Mouse (Mus musculus) natural killer cell, adult 2 months (primary cell): Measurements from ENCODE around the gene Tpcn2.

Source experiments
- DNase-seq, 2 experiments: peaks; one replicate each; pipeline ENCODE4 v3.0.0; 2022; ENCODE audit warnings: low spot score in 2 of 2

The Tpcn2 gene

DNA sequence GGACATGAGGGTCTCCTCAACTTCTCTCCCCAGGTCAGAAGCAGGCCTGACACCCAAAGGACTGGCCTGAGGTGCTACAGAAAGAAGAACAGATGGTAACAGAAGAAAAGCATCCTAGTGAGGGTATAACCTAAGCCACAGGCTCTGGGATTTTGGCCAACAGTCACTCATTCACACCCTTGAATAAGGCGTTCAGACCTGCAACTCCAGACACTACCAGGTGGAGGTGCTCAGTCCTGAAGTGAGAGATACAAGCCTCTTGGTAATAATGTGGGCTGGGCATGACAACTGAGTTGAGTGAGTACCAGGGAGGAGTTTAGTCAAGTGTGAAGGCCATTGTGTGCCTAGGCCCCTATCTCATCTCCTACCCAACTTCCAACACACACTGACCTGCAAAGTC lies 129.7 kb downstream of the Tpcn2 start:
- DNase-seq: no peak

DNA sequence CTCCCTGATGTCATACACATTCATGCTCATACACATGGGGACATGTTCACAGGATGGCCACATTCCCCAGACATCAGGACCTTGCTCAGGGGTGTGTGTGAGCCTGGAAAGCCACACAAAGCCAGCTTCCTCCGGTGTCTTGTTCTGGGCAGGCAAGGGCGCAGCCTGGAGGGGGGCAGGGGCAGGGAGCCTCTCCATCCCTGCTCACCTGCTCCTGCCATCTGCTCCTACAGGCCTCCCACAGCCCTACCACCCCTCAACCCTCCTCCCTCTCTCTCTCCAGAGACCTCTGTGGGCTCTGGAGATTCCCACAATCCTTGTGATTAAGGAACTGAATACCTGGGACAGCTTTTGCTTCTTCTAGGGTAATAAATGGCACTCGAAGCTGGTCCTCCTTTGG lies 132.0 kb downstream of the Tpcn2 start:
- no peak for DNase-seq

DNA sequence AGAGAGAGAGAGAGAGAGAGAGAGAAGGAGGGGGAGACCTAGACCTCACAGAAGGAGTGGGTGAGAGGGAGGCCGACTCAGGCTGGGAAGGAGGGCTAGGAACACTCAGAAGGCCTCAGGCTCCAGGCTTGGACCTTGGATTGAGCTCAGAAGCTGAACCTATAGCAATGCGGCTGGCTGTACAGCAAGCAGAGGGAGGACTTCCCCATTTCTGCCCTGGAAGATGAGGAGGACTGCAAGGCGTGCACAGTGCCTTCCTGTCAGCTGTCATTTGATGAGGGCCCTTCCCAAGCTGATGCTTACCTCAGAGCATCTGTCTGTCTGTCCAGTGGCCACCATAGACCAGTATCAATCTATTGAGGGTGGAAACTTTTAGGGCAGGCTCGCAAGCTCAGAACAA lies 134.9 kb downstream of the Tpcn2 start:
- DNase-seq: no peak

DNA sequence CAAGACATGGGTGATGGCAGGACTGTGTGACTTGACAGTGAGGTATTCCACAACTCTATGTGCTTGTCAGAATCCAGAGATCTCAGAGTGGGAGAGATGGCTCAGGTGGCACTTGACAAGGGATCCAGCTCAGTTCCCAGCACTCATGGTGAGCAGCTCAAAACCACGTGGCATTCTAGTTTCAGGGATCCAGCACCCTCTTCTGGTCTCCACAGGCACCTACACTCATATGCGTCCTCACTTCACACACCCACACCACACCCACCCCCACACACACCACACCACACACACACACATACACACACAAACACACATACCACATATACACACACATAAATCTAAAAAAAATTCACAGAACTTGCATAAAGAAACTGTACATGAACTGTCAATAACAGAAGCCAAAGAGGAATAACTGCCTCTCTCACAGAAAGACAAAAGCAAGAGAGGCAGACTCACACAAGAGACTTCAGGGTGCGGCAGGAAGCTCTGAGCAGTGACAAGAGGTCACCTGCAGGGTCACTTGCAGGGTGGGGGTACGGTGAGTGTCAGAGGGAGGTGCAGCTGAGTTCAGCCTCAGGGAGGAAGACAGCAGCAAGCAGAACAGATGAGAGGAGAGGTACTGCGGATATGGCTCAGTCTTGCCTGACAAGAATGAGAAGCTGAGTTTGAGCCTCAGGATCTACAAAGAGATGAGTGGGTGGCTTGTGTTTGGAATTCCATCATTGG lies 135.7 kb downstream of the Tpcn2 start:
- no peak for DNase-seq

DNA sequence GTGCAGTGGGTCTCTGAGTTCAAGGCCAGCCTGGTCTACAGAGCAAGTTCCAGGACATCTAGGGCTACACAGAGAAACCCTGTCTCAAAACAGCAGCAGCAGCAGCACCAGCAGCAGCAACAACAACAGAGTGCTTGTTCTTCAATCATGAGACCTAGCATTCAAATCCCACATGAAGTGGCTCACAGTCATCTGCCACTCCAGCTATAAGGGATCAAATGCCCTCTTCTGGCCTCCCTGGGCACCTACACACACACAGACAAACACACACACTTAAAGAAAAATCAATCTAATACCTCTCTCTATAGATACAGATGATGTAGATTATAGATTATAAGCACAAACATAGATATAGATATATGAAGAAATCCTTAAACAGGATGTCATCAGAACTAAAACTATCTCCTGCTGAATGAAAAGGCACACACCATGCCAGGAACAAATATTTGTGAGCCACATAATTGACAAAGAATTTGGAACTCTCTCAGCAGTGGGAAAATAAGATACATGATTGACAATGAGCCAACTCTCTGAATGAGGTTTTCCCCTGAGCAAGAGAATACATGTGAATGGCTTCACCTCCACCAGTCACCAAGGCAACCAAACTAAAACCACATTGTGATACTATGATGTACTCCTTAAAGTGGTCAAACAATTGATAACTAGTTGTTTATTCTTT lies 137.4 kb downstream of the Tpcn2 start:
- DNase-seq: no peak

- DNase-seq: no peak
Measured at GRCm38 (mm10) chr7:145143502-145144070, 140.2 kb downstream of the Tpcn2 start.

GRCm38 (mm10) chr7:145140656-145141055 lies 143.2 kb downstream of the Tpcn2 start:
- DNase-seq: no peak

GRCm38 (mm10) chr7:145139576-145139975 lies 144.2 kb downstream of the Tpcn2 start:
- no peak for DNase-seq

DNA sequence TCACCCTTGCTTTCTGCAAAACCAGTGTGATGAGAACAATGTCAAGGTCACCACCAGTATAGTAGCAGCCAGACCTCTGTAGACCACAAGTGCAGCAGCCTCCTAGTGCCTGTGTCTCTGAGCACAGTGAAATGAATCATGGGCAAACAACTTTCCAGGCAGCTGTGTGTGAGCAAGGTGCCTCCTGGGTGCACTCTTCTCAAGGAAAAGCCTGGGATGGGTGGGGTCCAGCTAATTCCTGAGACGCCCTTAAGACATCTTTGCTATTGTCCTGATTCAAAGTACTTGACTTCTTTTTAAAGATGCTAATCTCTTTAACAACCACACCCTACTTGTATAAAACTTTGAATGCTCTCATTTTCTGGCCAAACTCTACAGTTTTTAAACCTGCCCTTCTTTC lies 144.7 kb downstream of the Tpcn2 start:
- no peak for DNase-seq

GRCm38 (mm10) chr7:145137871-145138270 lies 145.9 kb downstream of the Tpcn2 start:
- no peak for DNase-seq

- no peak for DNase-seq
Measured at GRCm38 (mm10) chr7:145136831-145137230, 147.0 kb downstream of the Tpcn2 start.
